Mouse (Mus musculus) midbrain, embryonic 12.5 days (tissue): ENCODE data around the gene Elf3. TPM values are rescaled to one million over a fixed set of nuclear protein-coding genes. Genes with fewer than 3 reads are reported as not detected.
"Not testable (repeated sequence)": the region's sequence is repeated elsewhere in the genome, so short reads cannot be mapped to it uniquely, and the experiment has no call there.

Experiments
- ATAC-seq: fragments of 200-750 bp; cut with Nextera tagmentation; 2 replicates; pipeline ENCODE4 v1.8.0; 2017; ENCODE audit warnings: low read depth, moderate TSS enrichment, moderate library complexity; ENCODE audit not compliant: low FRiP score
- H3K27ac ChIP-seq: fragments of 300-500 bp; sonication (generic); replicated peaks from 2 replicates; pipeline ENCODE4 v1.5.1; 2016; ENCODE audit warnings: mild to moderate bottlenecking
- H3K27me3 ChIP-seq: fragments of 300-500 bp; sonication (generic); 2 replicates; pipeline ENCODE4 v1.6.1; 2016; ENCODE audit warnings: mild to moderate bottlenecking
- H3K36me3 ChIP-seq: fragments of 300-500 bp; sonication (generic); 2 replicates; pipeline ENCODE4 v1.6.1; 2016
- H3K4me1 ChIP-seq: fragments of 300-500 bp; sonication (generic); 2 replicates; pipeline ENCODE4 v1.6.1; 2016
- H3K4me2 ChIP-seq: fragments of 300-500 bp; sonication (generic); replicated peaks from 2 replicates; pipeline ENCODE4 v1.6.1; 2016; ENCODE audit warnings: mild to moderate bottlenecking, moderate library complexity
- H3K4me3 ChIP-seq: fragments of 300-500 bp; sonication (generic); 2 replicates; pipeline ENCODE4 v1.5.1; 2016; ENCODE audit warnings: mild to moderate bottlenecking
- H3K9ac ChIP-seq: fragments of 300-500 bp; sonication (generic); replicated peaks from 2 replicates; pipeline ENCODE4 v1.6.1; 2016; ENCODE audit warnings: mild to moderate bottlenecking, moderate library complexity
- H3K9me3 ChIP-seq: fragments of 300-500 bp; sonication (generic); 2 replicates; pipeline ENCODE4 v1.6.1; 2016; ENCODE audit warnings: mild to moderate bottlenecking
- WGBS: fragments of 180-500 bp; shearing (Covaris S2); methylation state at CpG from one replicate; pipeline ENCODE4 v1.1.7; 2016; 5-methylcytosine and 5-hydroxymethylcytosine counted together
- polyA plus RNA-seq: library from polyadenylated mRNA; unstranded; fragments of >200 nt; fragmentation: Nextera tagmentation; extraction: Ambion mirVana; gene quantifications from 2 replicates; pipeline ENCODE4 v1.2.1, GENCODE M21; 2016

The Elf3 gene
- polyA plus RNA-seq, 1 experiment from 2014 or later, result 0.70 TPM

- 89% methylated on average over 12 of the region's 12 CpGs for WGBS
- H3K4me1 ChIP-seq, result no peaks in the 10 kb centered on the region
- no peak for ATAC-seq
- H3K9me3 ChIP-seq, result no peaks in the 10 kb centered on the region
- H3K4me2 ChIP-seq, result no peak overlapping the region
- no peaks in the 10 kb centered on the region for H3K27me3 ChIP-seq
- H3K36me3 ChIP-seq, result no peaks in the 10 kb centered on the region
- H3K27ac ChIP-seq, result no peak overlapping the region
- no peak overlapping the region for H3K4me3 ChIP-seq
- H3K9ac ChIP-seq, result no peak overlapping the region
These were observed 23.6 kb downstream of the Elf3 start for GRCm38 (mm10) chr1:135234771-135235170.

- Histone ChIP-seq H3K4me3 (no peak overlapping the region), H3K9ac (no peak overlapping the region), H3K36me3 (no peaks in the 10 kb centered on the region), H3K27me3 (no peaks in the 10 kb centered on the region), H3K27ac (no peak overlapping the region), H3K4me2 (no peak overlapping the region), H3K9me3 (no peaks in the 10 kb centered on the region), H3K4me1 (no peaks in the 10 kb centered on the region)
- ATAC-seq, result no peak
- 94% methylated on average over 6 of the region's 6 CpGs for WGBS
These were observed 24.4 kb downstream of the Elf3 start for GRCm38 (mm10) chr1:135233961-135234360.

DNA sequence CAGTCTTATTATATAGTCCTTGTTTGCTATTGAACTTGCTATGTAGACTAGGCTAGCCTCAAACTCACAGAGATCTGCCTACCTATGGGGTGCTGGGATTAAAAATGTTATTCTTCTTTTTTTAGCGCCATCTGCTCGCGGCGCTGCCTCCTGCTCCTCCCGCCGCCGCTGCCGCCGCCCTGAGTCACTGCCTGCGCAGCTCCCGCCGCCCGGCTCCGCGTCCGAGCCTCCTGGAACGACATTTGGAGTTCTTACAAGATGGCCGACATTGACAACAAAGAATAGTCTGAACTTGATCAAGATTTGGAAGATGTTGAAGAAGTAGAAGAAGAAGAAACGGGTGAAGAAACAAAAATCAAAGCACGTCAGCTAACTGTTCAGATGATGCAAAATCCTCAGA lies 26.5 kb downstream of the Elf3 start:
- H3K4me3 ChIP-seq, H3K9me3 ChIP-seq, H3K4me1 ChIP-seq, H3K9ac ChIP-seq, ATAC-seq, H3K27ac ChIP-seq, H3K27me3 ChIP-seq, H3K4me2 ChIP-seq, H3K36me3 ChIP-seq: not testable (repeated sequence)
- 80% methylated on average over 20 of the region's 20 CpGs for WGBS

- Histone ChIP-seq H3K36me3 (no peaks in the 10 kb centered on the region), H3K4me1 (no peaks in the 10 kb centered on the region), H3K4me3 (no peak overlapping the region), H3K9me3 (no peaks in the 10 kb centered on the region), H3K27me3 (no peaks in the 10 kb centered on the region), H3K27ac (no peak overlapping the region), H3K9ac (no peak overlapping the region), H3K4me2 (no peak overlapping the region)
- no peak for ATAC-seq
- 82% methylated on average over 13 of the region's 13 CpGs for WGBS
These were observed 30.9 kb downstream of the Elf3 start for GRCm38 (mm10) chr1:135227339-135227950.

- no peak overlapping the region for H3K27ac ChIP-seq
- no peak for ATAC-seq
- 80% methylated on average over 6 of the region's 6 CpGs for WGBS
- H3K36me3 ChIP-seq, result no peaks in the 10 kb centered on the region
- no peaks in the 10 kb centered on the region for H3K4me1 ChIP-seq
- H3K9ac ChIP-seq, result no peak overlapping the region
- H3K4me2 ChIP-seq, result no peak overlapping the region
- H3K4me3 ChIP-seq, result no peak overlapping the region
- no peaks in the 10 kb centered on the region for H3K9me3 ChIP-seq
- H3K27me3 ChIP-seq, result no peaks in the 10 kb centered on the region
These were observed 33.3 kb downstream of the Elf3 start for GRCm38 (mm10) chr1:135224981-135225604.

DNA sequence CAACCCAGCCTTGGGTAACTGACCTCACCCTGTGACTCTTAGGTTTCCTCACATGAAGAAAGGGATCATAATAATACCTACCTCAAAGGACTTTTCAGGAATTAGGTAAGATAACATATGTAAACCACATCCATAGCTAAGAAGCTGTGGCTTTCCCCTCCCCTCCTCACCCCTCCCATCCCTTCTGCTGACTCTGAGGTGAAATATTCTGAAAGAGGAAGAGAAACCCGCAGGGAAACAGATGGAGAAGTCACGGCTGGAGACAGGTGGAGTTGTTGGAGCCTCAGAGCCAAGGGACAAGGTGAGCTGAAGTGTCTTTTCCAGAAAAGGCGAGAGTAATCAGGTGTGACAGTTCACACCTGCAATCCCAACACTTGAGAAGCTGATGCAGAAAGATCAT lies 34.2 kb downstream of the Elf3 start:
- Histone ChIP-seq H3K4me3 (no peak overlapping the region), H3K9ac (no peak overlapping the region), H3K36me3 (no peaks in the 10 kb centered on the region), H3K9me3 (no peaks in the 10 kb centered on the region), H3K4me2 (no peak overlapping the region), H3K27ac (no peak overlapping the region), H3K4me1 (no peaks in the 10 kb centered on the region), H3K27me3 (no peaks in the 10 kb centered on the region)
- WGBS, result 88% methylated on average over 3 of the region's 3 CpGs
- no peak for ATAC-seq

DNA sequence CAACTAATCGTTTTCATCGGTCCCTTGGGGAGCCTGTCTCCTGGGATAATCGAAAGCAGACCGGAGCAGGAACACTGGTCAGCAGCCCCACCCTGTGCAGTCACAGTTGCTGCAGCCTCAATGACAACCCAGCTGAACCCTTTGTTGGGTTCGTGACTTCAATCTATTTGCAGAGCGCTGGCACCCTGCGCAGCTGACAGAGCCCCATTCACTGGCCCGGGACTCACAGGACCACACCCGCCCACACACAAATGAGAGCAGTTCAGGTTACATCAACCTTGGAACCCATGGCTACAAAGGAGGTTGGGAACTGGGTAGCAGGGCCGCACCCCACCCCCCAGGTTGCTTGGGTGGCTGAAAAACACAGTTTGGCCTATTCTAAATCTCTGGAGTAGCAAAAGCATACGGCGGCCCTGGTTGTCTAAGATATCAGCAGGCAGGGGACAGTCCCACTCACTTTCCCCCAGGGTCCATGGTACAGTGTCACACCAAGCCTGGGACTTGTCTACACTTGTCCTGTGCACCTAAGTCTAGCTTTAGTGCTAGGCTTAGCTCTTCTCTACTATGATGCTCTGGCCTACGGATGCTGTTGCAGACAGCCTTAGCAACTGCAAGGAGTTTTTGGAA lies 40.6 kb downstream of the Elf3 start:
- no peak for ATAC-seq
- H3K4me2 ChIP-seq, result no peak overlapping the region
- H3K9ac ChIP-seq, result no peak overlapping the region
- H3K27me3 ChIP-seq, result no peaks in the 10 kb centered on the region
- 49% methylated on average over 13 of the region's 13 CpGs for WGBS
- no peaks in the 10 kb centered on the region for H3K9me3 ChIP-seq
- H3K4me1 ChIP-seq, result no peaks in the 10 kb centered on the region
- H3K36me3 ChIP-seq, result no peaks in the 10 kb centered on the region
- no peak overlapping the region for H3K27ac ChIP-seq
- no peak overlapping the region for H3K4me3 ChIP-seq

- no peak overlapping the region for H3K4me2 ChIP-seq
- no peaks in the 10 kb centered on the region for H3K27me3 ChIP-seq
- H3K27ac ChIP-seq, result no peak overlapping the region
- no peaks in the 10 kb centered on the region for H3K36me3 ChIP-seq
- no peak overlapping the region for H3K9ac ChIP-seq
- no peaks in the 10 kb centered on the region for H3K9me3 ChIP-seq
- no peaks in the 10 kb centered on the region for H3K4me1 ChIP-seq
- H3K4me3 ChIP-seq, result no peak overlapping the region
- WGBS, result 89% methylated on average over 9 of the region's 9 CpGs
- ATAC-seq, result no peak
These were observed 44.4 kb downstream of the Elf3 start for GRCm38 (mm10) chr1:135213772-135214640.

- no peak overlapping the region for H3K27ac ChIP-seq
- no peaks in the 10 kb centered on the region for H3K36me3 ChIP-seq
- no peaks in the 10 kb centered on the region for H3K27me3 ChIP-seq
- H3K4me3 ChIP-seq, result no peak overlapping the region
- H3K4me2 ChIP-seq, result no peak overlapping the region
- H3K4me1 ChIP-seq, result no peaks in the 10 kb centered on the region
- H3K9ac ChIP-seq, result no peak overlapping the region
- ATAC-seq, result no peak
- no peaks in the 10 kb centered on the region for H3K9me3 ChIP-seq
- WGBS, result 47% methylated on average over 5 of the region's 5 CpGs
These were observed 47.9 kb downstream of the Elf3 start for GRCm38 (mm10) chr1:135210421-135210820.

- 80% methylated on average over 9 of the region's 9 CpGs for WGBS
- no peak for ATAC-seq
These were observed 49.7 kb downstream of the Elf3 start for GRCm38 (mm10) chr1:135208716-135209115.

GRCm38 (mm10) chr1:135206586-135207339 lies 51.6 kb downstream of the Elf3 start:
- no peak overlapping the region for H3K27ac ChIP-seq
- 93% methylated on average over 14 of the region's 14 CpGs for WGBS
- no peak overlapping the region for H3K9ac ChIP-seq
- no peak overlapping the region for H3K4me3 ChIP-seq
- no peaks in the 10 kb centered on the region for H3K9me3 ChIP-seq
- ATAC-seq, result no peak
- no peak overlapping the region for H3K4me2 ChIP-seq
- H3K27me3 ChIP-seq, result no peaks in the 10 kb centered on the region
- no peaks in the 10 kb centered on the region for H3K36me3 ChIP-seq
- H3K4me1 ChIP-seq, result 0 out of 2 replicates have a peak, but pooled peaks cover 10% of the 10 kb centered on the region

More at GRCm38 (mm10) chr1:135208716-135209115, 49.7 kb downstream of the Elf3 start:
- Histone ChIP-seq H3K9ac (no peak overlapping the region), H3K27ac (no peak overlapping the region), H3K36me3 (no peaks in the 10 kb centered on the region), H3K4me3 (no peak overlapping the region), H3K4me2 (no peak overlapping the region), H3K27me3 (no peaks in the 10 kb centered on the region), H3K4me1 (0 out of 2 replicates have a peak, but pooled peaks cover 10% of the 10 kb centered on the region), H3K9me3 (no peaks in the 10 kb centered on the region)
